ENCODE assay signal across 8 mouse cellular contexts in genomic region chr13:69532101-69532892, GRCm38 (mm10). TPM values are rescaled to one million over a fixed set of nuclear protein-coding genes. Genes with fewer than 3 reads are reported as not detected.
DNase-seq lines count a peak whose midpoint lies in the region; ATAC-seq and TF ChIP-seq lines count a peak whose summit lies in the region.

No protein-coding gene starts in this region.

- H3K9ac ChIP-seq in lung, postnatal 0 days (replicated peaks; ENCODE audit: low read depth): no peak overlapping the region; the same call in 1 of the 2 replicates
- H3K9ac ChIP-seq in stomach, embryonic 14.5 days (replicated peaks; ENCODE audit: low read depth, low read length): peak overlapping the region; percentile 92

- WGBS in lung, postnatal 0 days: 13% methylated on average over 14 of the region's 14 CpGs
- WGBS in limb, embryonic 10.5 days: 32% methylated on average over 14 of the region's 14 CpGs
- 13% methylated on average over 14 of the region's 14 CpGs for WGBS in stomach, embryonic 14.5 days

- no peak for TF ChIP-seq EP300 in lung, postnatal 0 days (IDR thresholded peaks at IDR 0.05)

- no peak overlapping the region for H3K27ac ChIP-seq in lung, postnatal 0 days (ENCODE audit: low read length)
- H3K27ac ChIP-seq in embryonic fibroblast, embryonic 13.5 days (ENCODE audit: insufficient read depth, low read length): no peak overlapping the region
- H3K27ac ChIP-seq in limb, embryonic 10.5 days: no peak overlapping the region
- H3K27ac ChIP-seq in stomach, embryonic 14.5 days (ENCODE audit: low read length): no peak overlapping the region

- TF ChIP-seq CTCF in lung, postnatal 0 days (IDR thresholded peaks at IDR 0.05): no peak
- TF ChIP-seq CTCF in embryonic fibroblast, embryonic 13.5 days (IDR thresholded peaks at IDR 0.05; ENCODE audit: borderline replicate concordance, insufficient read depth, low read length): no peak

- H3K36me3 ChIP-seq in lung, postnatal 0 days (ENCODE audit: insufficient read depth, low read length): no peaks in the 10 kb centered on the region
- peaks cover 30% of the 10 kb centered on the region for H3K36me3 ChIP-seq in limb, embryonic 10.5 days
- peaks cover 6% of the 10 kb centered on the region; the same call in 1 of the 2 replicates for H3K36me3 ChIP-seq in stomach, embryonic 14.5 days (ENCODE audit: control insufficient read depth, insufficient read depth, low read length)

- no peak for ATAC-seq in lung, postnatal 0 days
- ATAC-seq in stomach, embryonic 14.5 days (ENCODE audit: insufficient number of reproducible peaks, insufficient read depth, low FRiP score, low read depth): no peak

- no peaks in the 10 kb centered on the region for H3K27me3 ChIP-seq in lung, postnatal 0 days (replicated peaks; ENCODE audit: insufficient read depth, low read length)
- no peaks in the 10 kb centered on the region for H3K27me3 ChIP-seq in limb, embryonic 10.5 days (ENCODE audit: low read depth, poor library complexity, severe bottlenecking)
- H3K27me3 ChIP-seq in stomach, embryonic 14.5 days (ENCODE audit: control insufficient read depth, insufficient read depth, low read length): no peaks in the 10 kb centered on the region

- no peak for TF ChIP-seq POLR2A in embryonic fibroblast, embryonic 13.5 days (IDR thresholded peaks at IDR 0.05; ENCODE audit: low read depth, low read length)

- H3K4me3 ChIP-seq in lung, postnatal 0 days (ENCODE audit: low read depth, low read length): peak overlapping the region; percentile 80
- H3K4me3 ChIP-seq in embryonic fibroblast, embryonic 13.5 days (ENCODE audit: insufficient read depth, low read length): peak overlapping the region; percentile 98
- peak overlapping the region; percentile 88 for H3K4me3 ChIP-seq in limb, embryonic 10.5 days
- peak overlapping the region; percentile 97 for H3K4me3 ChIP-seq in stomach, embryonic 14.5 days (ENCODE audit: low read depth, low read length)

- peaks cover 14% of the 10 kb centered on the region; the same call in 1 of the 2 replicates for H3K4me1 ChIP-seq in lung, postnatal 0 days (ENCODE audit: insufficient read depth, low read depth, low read length)
- peaks cover 5% of the 10 kb centered on the region for H3K4me1 ChIP-seq in embryonic fibroblast, embryonic 13.5 days (ENCODE audit: control insufficient read depth, insufficient read depth, low read length)
- peaks cover 45% of the 10 kb centered on the region for H3K4me1 ChIP-seq in limb, embryonic 10.5 days
- H3K4me1 ChIP-seq in stomach, embryonic 14.5 days (ENCODE audit: control insufficient read depth, insufficient read depth, low read length): peaks cover 32% of the 10 kb centered on the region

- peak overlapping the region; percentile 94 for H3K4me2 ChIP-seq in lung, postnatal 0 days (replicated peaks; ENCODE audit: low read depth, low read length)
- H3K4me2 ChIP-seq in stomach, embryonic 14.5 days (replicated peaks; ENCODE audit: low read depth, low read length): peak overlapping the region; percentile 61

- DNase-seq in lung, postnatal 0 days (ENCODE audit: low spot score): no peak
- DNase-seq in lung, postnatal 4 days: no peak
- no peak for DNase-seq in limb, embryonic 10.5 days (ENCODE audit: low spot score)
- DNase-seq in embryo, embryonic 10 days (ENCODE audit: low spot score): no peak
- no peak for DNase-seq in right cerebral cortex, postnatal 25 days
- DNase-seq in layer of hippocampus, postnatal 14 days (ENCODE audit: low spot score in 2 of 2): no peak

- H3K9me3 ChIP-seq in lung, postnatal 0 days (ENCODE audit: low read length): no peaks in the 10 kb centered on the region
- H3K9me3 ChIP-seq in limb, embryonic 10.5 days (replicated peaks): no peaks in the 10 kb centered on the region
- no peaks in the 10 kb centered on the region for H3K9me3 ChIP-seq in stomach, embryonic 14.5 days (ENCODE audit: control insufficient read depth, low read depth, low read length)

RNA-seq across cellular contexts. Expression of gene Nsun2, which starts 1.2 kb away (rescaled TPM):
- 34.7 and 38.1 TPM in 2 replicates for polyA plus RNA-seq in lung, postnatal 0 days (2015; fragmentation: Nextera tagmentation; extraction: Ambion mirVana)
- polyA plus RNA-seq in embryonic fibroblast, embryonic 13.5 days (2011; ENCODE audit: insufficient read length, low read depth, missing spikeins): 106 and 109 TPM in 2 replicates
- polyA plus RNA-seq in limb, embryonic 10.5 days (2016; fragmentation: Nextera tagmentation; extraction: Ambion mirVana): 172 and 198 TPM in 2 replicates
- 110 and 116 TPM in 2 replicates for polyA plus RNA-seq in stomach, embryonic 14.5 days (2014; fragmentation: Nextera tagmentation; extraction: Ambion mirVana)
- total RNA-seq in layer of hippocampus, postnatal 14 days (2021): 10 to 100 TPM; 72.2 to 75.5 TPM

RNA-seq across cellular contexts. Expression of gene Tent4a, which starts 2.1 kb away (rescaled TPM):
- 3.1 TPM in 2 replicates for polyA plus RNA-seq in lung, postnatal 0 days (2015; fragmentation: Nextera tagmentation; extraction: Ambion mirVana)
- 28.4 and 34.1 TPM in 2 replicates for polyA plus RNA-seq in embryonic fibroblast, embryonic 13.5 days (2011; ENCODE audit: insufficient read length, low read depth, missing spikeins)
- polyA plus RNA-seq in limb, embryonic 10.5 days (2016; fragmentation: Nextera tagmentation; extraction: Ambion mirVana): 6.0 TPM in 2 replicates
- 7.9 and 8.8 TPM in 2 replicates for polyA plus RNA-seq in stomach, embryonic 14.5 days (2014; fragmentation: Nextera tagmentation; extraction: Ambion mirVana)
- total RNA-seq in layer of hippocampus, postnatal 14 days (2021): 10 to 100 TPM; 38.0 to 38.2 TPM
